Mouse (Mus musculus) G1E-ER4 (cell line): ENCODE results near the gene Gm45062. TPM values are rescaled to one million over a fixed set of nuclear protein-coding genes. Genes with fewer than 3 reads are reported as not detected.

Source experiments
- GATA1 ChIP-seq: IDR thresholded peaks from one replicate; pipeline ENCODE4 v1.8.0; 2012; ENCODE audit warnings: low read length, inconsistent platforms
- polyA plus RNA-seq: library from polyadenylated mRNA; stranded (reverse); fragments of >175 nt; gene quantifications from 2 replicates; pipeline ENCODE4 v1.2.3, GENCODE M21; 2012

Gm45062 gene
- polyA plus RNA-seq, 1 experiment: not detected

DNA sequence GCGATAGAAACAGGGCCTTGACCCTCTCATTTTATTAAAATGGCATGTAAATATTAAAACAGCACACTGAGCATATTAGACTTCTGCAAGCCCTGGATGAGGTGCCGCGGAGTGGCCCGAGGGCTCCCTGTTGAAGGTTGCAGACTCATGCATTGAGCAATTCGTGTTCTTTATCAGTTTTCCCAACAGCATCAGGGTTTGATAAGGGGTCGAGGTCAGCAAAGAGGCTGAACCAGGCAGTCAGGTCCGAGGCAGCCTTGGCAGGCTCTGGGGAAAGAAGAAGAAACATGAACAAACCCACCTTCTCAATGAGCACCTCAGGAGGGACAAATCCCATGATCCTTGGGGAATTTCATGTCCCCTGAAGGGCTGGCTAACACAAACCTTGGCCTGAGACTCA, 371.3 kb downstream of the Gm45062 start:
- TF ChIP-seq GATA1: peak; percentile 45

DNA sequence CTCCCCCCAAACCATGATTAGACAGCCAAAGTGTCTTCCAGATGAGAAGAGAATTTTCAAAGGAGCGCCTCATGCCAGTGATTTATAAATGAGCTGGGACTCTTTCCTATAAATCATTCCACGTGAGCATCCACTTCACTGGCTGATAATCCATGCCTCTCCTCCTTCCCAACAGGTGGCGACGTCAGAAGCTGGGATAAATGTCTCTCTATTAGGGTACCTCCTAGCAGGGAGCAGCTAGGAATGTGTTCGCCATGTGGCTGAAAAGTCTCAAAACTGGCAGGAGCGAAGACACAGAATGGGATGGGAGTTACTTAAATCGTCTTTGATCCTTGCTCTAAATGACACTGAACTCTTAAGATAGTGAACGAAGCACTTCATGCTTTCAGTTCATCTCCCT, 372.1 kb downstream of the Gm45062 start:
- TF ChIP-seq GATA1: no peak

DNA sequence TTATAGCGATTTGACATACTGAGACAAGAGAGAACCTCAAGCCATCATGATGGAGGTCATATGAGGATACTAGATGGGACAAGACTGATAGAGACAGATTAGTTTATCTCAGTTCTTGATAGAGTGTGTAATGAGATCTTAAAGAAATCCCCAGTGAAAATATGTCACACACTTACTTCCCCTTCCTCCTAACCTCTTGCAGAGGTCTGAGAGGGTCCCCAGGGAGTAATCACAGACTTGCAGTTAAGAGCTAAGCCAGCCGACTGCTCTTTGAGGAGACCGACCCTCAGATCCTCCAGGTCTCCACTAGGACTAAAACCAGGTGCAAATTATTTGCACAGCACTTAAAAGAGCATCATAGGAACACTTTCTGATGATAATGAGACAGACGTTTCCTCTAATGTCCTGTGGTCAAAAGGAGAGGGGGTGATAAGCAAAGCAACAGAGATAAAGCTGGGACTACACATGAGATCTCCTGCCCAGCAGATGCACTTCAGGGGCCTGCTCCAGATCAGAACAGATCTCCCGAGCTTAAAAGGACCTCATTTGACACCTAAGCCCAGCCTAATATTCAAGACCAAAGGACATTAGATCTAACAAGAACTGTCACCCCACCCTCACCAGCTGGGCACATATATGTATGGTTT, 372.9 kb downstream of the Gm45062 start:
- peak; percentile 95 for TF ChIP-seq GATA1

DNA sequence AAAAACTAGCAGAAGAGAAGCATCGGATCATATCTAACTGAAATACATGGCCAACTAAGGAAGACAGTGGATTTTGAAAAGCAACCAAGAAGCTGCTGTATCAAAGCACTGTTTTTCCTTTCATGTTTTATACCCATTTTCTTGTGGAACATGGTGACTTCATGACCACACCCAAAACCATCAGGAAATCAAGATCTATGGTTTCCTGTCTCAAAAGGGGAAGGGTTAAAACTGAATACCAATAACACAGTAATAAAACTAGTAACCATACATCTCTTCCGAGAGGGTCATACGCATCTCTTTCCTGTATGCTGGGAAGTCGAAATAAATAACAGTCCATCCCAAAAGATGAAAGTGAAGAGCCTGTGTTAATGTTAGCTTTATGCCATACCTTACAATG, 373.5 kb downstream of the Gm45062 start:
- no peak for TF ChIP-seq GATA1

DNA sequence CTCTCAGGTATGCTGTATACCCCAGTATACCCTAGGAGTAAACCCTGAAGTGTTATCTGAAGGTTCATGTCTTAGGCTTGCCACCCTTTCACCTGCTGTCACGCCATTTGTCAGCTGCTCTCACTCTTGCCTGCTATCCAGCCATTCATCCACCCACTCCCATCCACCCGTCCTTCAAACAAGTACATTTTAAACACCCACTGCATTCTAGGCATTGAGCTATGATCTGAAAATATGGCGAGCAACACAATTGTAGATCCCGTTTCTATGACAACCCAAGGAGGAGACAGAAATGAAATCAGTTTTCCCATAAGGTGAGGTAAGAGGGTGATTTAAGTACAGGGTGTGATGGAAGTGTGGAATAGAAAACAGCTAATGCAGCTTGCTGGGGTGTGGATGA, 378.9 kb downstream of the Gm45062 start:
- TF ChIP-seq GATA1: no peak

DNA sequence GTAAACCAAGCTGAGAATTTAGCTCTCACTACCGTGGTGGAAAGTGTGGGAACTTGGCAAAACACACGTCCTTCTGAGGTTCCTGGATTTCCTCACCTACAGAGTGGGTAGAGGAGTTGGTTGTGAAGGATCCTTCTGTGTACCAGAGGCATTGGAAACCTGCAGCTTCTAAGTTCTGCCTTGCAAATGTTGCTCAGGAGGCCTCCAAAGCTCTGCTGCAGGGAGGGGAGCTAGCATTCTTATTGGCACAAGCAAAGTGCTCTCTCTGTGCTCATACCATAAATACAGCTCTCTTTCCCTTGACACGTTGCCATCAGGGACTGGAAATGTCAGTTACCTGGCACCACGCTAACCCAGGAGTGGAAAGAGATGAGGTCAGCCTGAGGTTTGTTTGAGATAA, 379.6 kb downstream of the Gm45062 start:
- no peak for TF ChIP-seq GATA1

DNA sequence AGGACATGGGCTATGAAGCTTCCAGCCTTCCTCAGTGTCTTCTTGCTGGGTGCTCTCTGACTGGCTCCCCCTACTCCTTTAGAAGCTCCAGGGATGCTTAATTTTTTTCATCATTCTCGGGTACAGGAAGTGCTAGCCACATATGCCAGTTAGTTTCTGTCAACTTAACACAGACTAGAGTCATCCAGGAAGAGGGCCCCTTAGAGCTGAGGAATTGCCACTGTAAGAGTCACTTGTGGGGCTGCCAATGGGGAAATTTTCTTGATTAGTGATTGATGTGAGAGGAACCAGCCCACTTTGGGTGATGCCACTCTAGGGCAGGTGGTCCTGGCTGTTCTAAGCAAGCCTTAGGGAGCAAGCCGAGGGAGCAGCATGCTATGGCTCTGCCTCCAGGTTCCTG, 380.3 kb downstream of the Gm45062 start:
- TF ChIP-seq GATA1: no peak

DNA sequence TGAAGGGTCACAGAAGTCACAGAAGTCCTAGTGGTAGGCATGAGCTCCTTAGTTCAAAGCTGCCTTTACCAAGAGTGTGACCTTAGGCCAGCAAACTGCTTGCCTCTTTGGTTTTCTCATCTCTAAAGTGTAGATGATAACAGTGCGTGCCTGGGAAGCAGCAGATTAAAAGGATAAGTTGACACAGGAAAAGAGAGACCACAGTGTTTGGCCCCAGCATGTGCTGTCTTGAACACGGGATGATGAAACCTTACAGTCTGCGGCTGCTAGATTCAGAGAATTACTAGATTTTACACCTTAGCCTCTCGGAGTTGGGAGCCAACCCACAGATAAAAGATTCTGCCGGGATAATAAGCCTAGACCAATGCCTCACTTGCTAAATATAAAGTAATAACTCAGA, 381.6 kb downstream of the Gm45062 start:
- no peak for TF ChIP-seq GATA1

DNA sequence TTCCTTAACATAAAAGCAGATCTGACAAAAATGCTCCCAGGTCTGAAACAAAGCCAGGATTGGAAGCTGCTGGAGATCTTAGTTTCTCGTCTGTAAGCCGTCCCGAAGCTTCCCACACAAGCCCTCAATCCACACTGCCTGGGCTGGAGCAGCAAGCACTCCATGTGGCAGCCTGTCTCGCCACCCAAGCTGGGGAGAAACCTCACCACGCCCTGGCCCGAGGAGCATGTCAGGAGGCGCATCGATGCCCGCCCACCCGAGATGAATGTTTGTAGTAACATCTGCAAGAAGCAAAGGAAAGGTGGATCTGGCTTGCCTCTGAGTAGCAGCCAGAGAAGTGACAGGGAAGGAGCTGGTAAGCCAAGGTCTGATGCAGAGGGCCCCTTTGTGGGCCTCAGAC, 385.5 kb downstream of the Gm45062 start:
- no peak for TF ChIP-seq GATA1

DNA sequence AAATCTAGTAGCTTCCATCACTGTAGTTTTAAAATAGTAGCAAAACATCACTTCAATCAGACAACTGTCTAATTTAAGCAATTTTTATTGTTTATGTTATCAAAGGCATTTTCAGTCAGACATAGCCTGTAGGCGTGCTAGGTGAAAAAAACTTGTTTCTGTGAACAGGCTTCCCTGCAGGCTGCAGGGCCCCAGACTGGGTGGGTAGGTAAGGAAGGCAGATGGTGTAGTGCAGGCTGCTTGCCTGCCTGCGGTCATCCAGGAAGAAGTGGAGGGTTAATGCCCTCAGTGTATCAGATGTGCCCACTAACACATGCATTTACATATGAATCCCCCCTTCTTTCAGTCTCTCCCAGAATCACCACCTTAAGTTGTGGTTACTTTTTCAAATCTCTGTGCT, 386.5 kb downstream of the Gm45062 start:
- no peak for TF ChIP-seq GATA1

Other genes with a start within 250 kb of the Gm45062 start
- not detected in 2 replicates for gene Col28a1, start 66.8 kb upstream of the Gm45062 start, polyA plus RNA-seq
- gene Mios, start 50.2 kb upstream of the Gm45062 start, polyA plus RNA-seq: 4.1 and 9.4 TPM in 2 replicates
- gene Rpa3, start 277 bp upstream of the Gm45062 start, polyA plus RNA-seq: 1.5 and 2.9 TPM in 2 replicates
- gene Umad1, start 162 bp upstream of the Gm45062 start, polyA plus RNA-seq: 8.3 and 11.6 TPM in 2 replicates